Mouse (Mus musculus): Measurements from ENCODE around the gene Ermard. TPM values are rescaled to one million over a fixed set of nuclear protein-coding genes. Genes with fewer than 3 reads are reported as not detected.

The Ermard gene
- total and polyA plus RNA-seq, 2 experiments: 24.9 to 53.6 TPM

- no peak for DNase-seq (ENCODE audit: extremely low read depth, low read depth, low spot score)
- TF ChIP-seq CTCF (IDR thresholded peaks at IDR 0.05; ENCODE audit: low read depth, low read length): no peak
- no peak for TF ChIP-seq POLR2A (IDR thresholded peaks at IDR 0.05; ENCODE audit: extremely low read depth, insufficient read depth, low read length)
- 78% methylated on average over 6 of the region's 6 CpGs for WGBS
These were observed 55.8 kb downstream of the Ermard start for GRCm38 (mm10) chr17:15096853-15097252.

GRCm38 (mm10) chr17:15098677-15099076 lies 57.7 kb downstream of the Ermard start:
- no peak overlapping the region for H3K27ac ChIP-seq (replicated peaks; ENCODE audit: insufficient read depth, low read depth, low read length)
- no peaks in the 10 kb centered on the region for H3K79me2 ChIP-seq (ENCODE audit: control insufficient read depth, insufficient read depth, low read length)
- H3K36me3 ChIP-seq (ENCODE audit: control insufficient read depth, insufficient read depth, low read length): no peaks in the 10 kb centered on the region
- no peak for TF ChIP-seq POLR2A (IDR thresholded peaks at IDR 0.05; ENCODE audit: extremely low read depth, insufficient read depth, low read length)
- no peak for TF ChIP-seq CTCF (IDR thresholded peaks at IDR 0.05; ENCODE audit: low read depth, low read length)
- no peaks in the 10 kb centered on the region for H3K4me1 ChIP-seq (ENCODE audit: control insufficient read depth, insufficient read depth, low read length)
- 72% methylated on average over 1 of the region's 1 CpGs for WGBS
- no peak overlapping the region for H3K4me3 ChIP-seq (ENCODE audit: insufficient read depth, low read depth, low read length)
- no peak overlapping the region for H3K9ac ChIP-seq (ENCODE audit: low read depth, low read length)
- DNase-seq (ENCODE audit: extremely low read depth, low read depth, low spot score): no peak
- H3K27me3 ChIP-seq (ENCODE audit: control insufficient read depth, insufficient read depth, low read length): no peaks in the 10 kb centered on the region

More at GRCm38 (mm10) chr17:15096853-15097252, 55.8 kb downstream of the Ermard start:
- no peak overlapping the region for H3K4me3 ChIP-seq (ENCODE audit: insufficient read depth, low read depth, low read length)
- no peaks in the 10 kb centered on the region for H3K27me3 ChIP-seq (ENCODE audit: control insufficient read depth, insufficient read depth, low read length)
- no peaks in the 10 kb centered on the region for H3K36me3 ChIP-seq (ENCODE audit: control insufficient read depth, insufficient read depth, low read length)
- H3K27ac ChIP-seq (replicated peaks; ENCODE audit: insufficient read depth, low read depth, low read length): no peak overlapping the region
- H3K79me2 ChIP-seq (ENCODE audit: control insufficient read depth, insufficient read depth, low read length): no peaks in the 10 kb centered on the region
- no peaks in the 10 kb centered on the region for H3K4me1 ChIP-seq (ENCODE audit: control insufficient read depth, insufficient read depth, low read length)
- H3K9ac ChIP-seq (ENCODE audit: low read depth, low read length): no peak overlapping the region

- TF ChIP-seq CTCF (IDR thresholded peaks at IDR 0.05; ENCODE audit: low read depth, low read length) (no peak), POLR2A (IDR thresholded peaks at IDR 0.05; ENCODE audit: extremely low read depth, insufficient read depth, low read length) (no peak)
- 96% methylated on average over 4 of the region's 4 CpGs for WGBS
These were observed 60.3 kb downstream of the Ermard start for GRCm38 (mm10) chr17:15101355-15101754.

GRCm38 (mm10) chr17:15107143-15107649 lies 66.2 kb downstream of the Ermard start:
- Histone ChIP-seq H3K27ac (replicated peaks; ENCODE audit: insufficient read depth, low read depth, low read length) (no peak overlapping the region), H3K27me3 (ENCODE audit: control insufficient read depth, insufficient read depth, low read length) (no peaks in the 10 kb centered on the region), H3K4me3 (ENCODE audit: insufficient read depth, low read depth, low read length) (no peak overlapping the region), H3K79me2 (ENCODE audit: control insufficient read depth, insufficient read depth, low read length) (no peaks in the 10 kb centered on the region), H3K4me1 (ENCODE audit: control insufficient read depth, insufficient read depth, low read length) (no peaks in the 10 kb centered on the region), H3K9ac (ENCODE audit: low read depth, low read length) (no peak overlapping the region), H3K36me3 (ENCODE audit: control insufficient read depth, insufficient read depth, low read length) (no peaks in the 10 kb centered on the region)
- DNase-seq (ENCODE audit: extremely low read depth, low read depth, low spot score): no peak
- TF ChIP-seq POLR2A (IDR thresholded peaks at IDR 0.05; ENCODE audit: extremely low read depth, insufficient read depth, low read length): no peak
- TF ChIP-seq CTCF (IDR thresholded peaks at IDR 0.05; ENCODE audit: low read depth, low read length): no peak
- WGBS: 81% methylated on average over 9 of the region's 9 CpGs

More at GRCm38 (mm10) chr17:15101355-15101754, 60.3 kb downstream of the Ermard start:
- DNase-seq (ENCODE audit: extremely low read depth, low read depth, low spot score): no peak
- Histone ChIP-seq H3K4me1 (ENCODE audit: control insufficient read depth, insufficient read depth, low read length) (no peaks in the 10 kb centered on the region), H3K79me2 (ENCODE audit: control insufficient read depth, insufficient read depth, low read length) (no peaks in the 10 kb centered on the region), H3K9ac (ENCODE audit: low read depth, low read length) (no peak overlapping the region), H3K27ac (replicated peaks; ENCODE audit: insufficient read depth, low read depth, low read length) (no peak overlapping the region), H3K4me3 (ENCODE audit: insufficient read depth, low read depth, low read length) (no peak overlapping the region), H3K36me3 (ENCODE audit: control insufficient read depth, insufficient read depth, low read length) (no peaks in the 10 kb centered on the region), H3K27me3 (ENCODE audit: control insufficient read depth, insufficient read depth, low read length) (no peaks in the 10 kb centered on the region)

- Histone ChIP-seq H3K27me3 (ENCODE audit: control insufficient read depth, insufficient read depth, low read length) (no peaks in the 10 kb centered on the region), H3K36me3 (ENCODE audit: control insufficient read depth, insufficient read depth, low read length) (no peaks in the 10 kb centered on the region), H3K79me2 (ENCODE audit: control insufficient read depth, insufficient read depth, low read length) (no peaks in the 10 kb centered on the region), H3K27ac (replicated peaks; ENCODE audit: insufficient read depth, low read depth, low read length) (no peak overlapping the region), H3K4me1 (ENCODE audit: control insufficient read depth, insufficient read depth, low read length) (no peaks in the 10 kb centered on the region), H3K4me3 (ENCODE audit: insufficient read depth, low read depth, low read length) (no peak overlapping the region), H3K9ac (ENCODE audit: low read depth, low read length) (no peak overlapping the region)
- TF ChIP-seq CTCF (IDR thresholded peaks at IDR 0.05; ENCODE audit: low read depth, low read length) (no peak), POLR2A (IDR thresholded peaks at IDR 0.05; ENCODE audit: extremely low read depth, insufficient read depth, low read length) (no peak)
- DNase-seq (ENCODE audit: extremely low read depth, low read depth, low spot score): no peak
- WGBS: 70% methylated on average over 20 of the region's 20 CpGs
These were observed 67.7 kb downstream of the Ermard start for GRCm38 (mm10) chr17:15108473-15109441.
